Mouse (Mus musculus) skeletal muscle tissue, postnatal 0 days (tissue): ENCODE data around the gene Twf1. TPM values are rescaled to one million over a fixed set of nuclear protein-coding genes. Genes with fewer than 3 reads are reported as not detected.

Experiments used
- polyA plus RNA-seq: library from polyadenylated mRNA; unstranded; fragments of >200 nt; fragmentation: Nextera tagmentation; extraction: Ambion mirVana; gene quantifications from 2 replicates; pipeline ENCODE4 v1.2.1, GENCODE M21; 2015

Twf1 gene
- polyA plus RNA-seq: 27.7 and 39.5 TPM in 2 replicates

GRCm38 (mm10) chr15:94589219-94590075 is at the start of gene Twf1:
Gene Twf1 (minus strand): TSS chr15:94589889.

GRCm38 (mm10) chr15:94628830-94629601 is 39.3 kb upstream of the Twf1 start, which contains the start of gene Tmem117:
Gene Tmem117 (plus strand): TSS chr15:94629232.

GRCm38 (mm10) chr15:94543409-94544051 is 46.2 kb downstream of the Twf1 start, which contains the start of the genes Pus7l and Irak4:
Gene Pus7l (minus strand): TSS chr15:94543547.
Gene Irak4 (plus strand): TSS chr15:94543643.

Other genes with a start within 250 kb of the Twf1 start
- 7.5 and 7.9 TPM in 2 replicates for gene Adamts20, start 124.5 kb downstream of the Twf1 start, polyA plus RNA-seq
- gene Pus7l, start 46.3 kb downstream of the Twf1 start, polyA plus RNA-seq: 2.9 and 3.6 TPM in 2 replicates
- 3.7 and 4.7 TPM in 2 replicates for gene Irak4, start 46.2 kb downstream of the Twf1 start, polyA plus RNA-seq
- 31.8 and 32.0 TPM in 2 replicates for gene Tmem117, start 39.3 kb upstream of the Twf1 start, polyA plus RNA-seq